Mouse (Mus musculus) forebrain, postnatal 0 days (tissue): ENCODE measurements around the gene Cmtm4. TPM values are rescaled to one million over a fixed set of nuclear protein-coding genes. Genes with fewer than 3 reads are reported as not detected.

Experiments used
- ATAC-seq: fragments of 200-750 bp; cut with Nextera tagmentation; 2 replicates; pipeline ENCODE4 v1.8.0; 2017; ENCODE audit warnings: mild to moderate bottlenecking, moderate library complexity
- DNase-seq: peaks from one replicate; pipeline ENCODE4 v3.0.0-alpha.2; 2015
- H3K27ac ChIP-seq: fragments of 300-500 bp; sonication (generic); 2 replicates; pipeline ENCODE4 v1.5.1; 2014; ENCODE audit warnings: low read depth, mild to moderate bottlenecking, antibody characterized with exemption, low read length, moderate library complexity, mixed read lengths
- H3K27me3 ChIP-seq: fragments of 300-500 bp; sonication (generic); 2 replicates; pipeline ENCODE4 v1.6.1; 2014; ENCODE audit warnings: mild to moderate bottlenecking, low read length, mixed read lengths; ENCODE audit not compliant: insufficient read depth
- H3K36me3 ChIP-seq: fragments of 300-500 bp; sonication (generic); 2 replicates; pipeline ENCODE4 v1.6.1; 2014; ENCODE audit warnings: mild to moderate bottlenecking, moderate library complexity; ENCODE audit not compliant: insufficient read depth
- H3K4me1 ChIP-seq: fragments of 300-500 bp; sonication (generic); 2 replicates; pipeline ENCODE4 v1.6.1; 2014; ENCODE audit warnings: antibody characterized with exemption; ENCODE audit not compliant: insufficient read depth
- H3K4me2 ChIP-seq: fragments of 300-500 bp; sonication (generic); 2 replicates; pipeline ENCODE4 v1.6.1; 2014; ENCODE audit warnings: low read depth, mild to moderate bottlenecking, moderate library complexity
- H3K4me3 ChIP-seq: fragments of 300-500 bp; sonication (generic); 2 replicates; pipeline ENCODE4 v1.5.1; 2014; ENCODE audit warnings: low read depth, low read length, mixed read lengths
- H3K9ac ChIP-seq: fragments of 300-500 bp; sonication (generic); 2 replicates; pipeline ENCODE4 v1.6.1; 2014; ENCODE audit warnings: mild to moderate bottlenecking
- H3K9me3 ChIP-seq: fragments of 300-500 bp; sonication (generic); 2 replicates; pipeline ENCODE4 v1.6.1; 2016; ENCODE audit warnings: low read length
- CTCF ChIP-seq: sonication (generic); IDR thresholded peaks from 2 replicates; pipeline ENCODE4 v1.5.1; 2016; ENCODE audit warnings: antibody characterized with exemption, control low read depth, low read depth
- WGBS: fragments of 180-500 bp; shearing (Covaris S2); extraction: QIAGEN DNeasy Blood & Tissue Kit; methylation state at CpG from one replicate; pipeline ENCODE4 v1.1.7; 2014; 5-methylcytosine and 5-hydroxymethylcytosine counted together
- polyA plus RNA-seq: library from polyadenylated mRNA; unstranded; fragments of >200 nt; fragmentation: Nextera tagmentation; extraction: Ambion mirVana; gene quantifications from 2 replicates; pipeline ENCODE4 v1.2.1, GENCODE M21; 2015
- total RNA-seq: library from RNA; depleted of rRNA; stranded (reverse); fragments of >200 nt; gene quantifications from 2 replicates; pipeline ENCODE4 v1.2.3, GENCODE M21; 2014

The Cmtm4 gene
- total and polyA plus RNA-seq, 2 experiments from 2014 or later = 2.3 to 35.1 TPM

- Histone ChIP-seq H3K27me3 (no peaks in the 10 kb centered on the region), H3K36me3 (no peaks in the 10 kb centered on the region), H3K9me3 (no peaks in the 10 kb centered on the region), H3K9ac (no peak overlapping the region), H3K4me3 (no peak overlapping the region), H3K4me1 (peaks cover 10% of the 10 kb centered on the region), H3K27ac (no peak overlapping the region), H3K4me2 (no peak overlapping the region)
- WGBS = 49% methylated on average over 5 of the region's 5 CpGs
- no peak for TF ChIP-seq CTCF
- DNase-seq (no peak), ATAC-seq (0 out of 2 replicates have a peak, but pooled peaks have one; percentile 9)
Observed at GRCm38 (mm10) chr8:104375959-104376358, 19.6 kb downstream of the Cmtm4 start.

- TF ChIP-seq CTCF = no peak
- ATAC-seq = peak; percentile 15; the same call in 1 of the 2 replicates
- no peaks in the 10 kb centered on the region for H3K27me3 ChIP-seq
- H3K4me1 ChIP-seq = peaks cover 10% of the 10 kb centered on the region
- H3K36me3 ChIP-seq = no peaks in the 10 kb centered on the region
- no peak overlapping the region for H3K4me3 ChIP-seq
- WGBS = 34% methylated on average over 14 of the region's 14 CpGs
- 0 out of 2 replicates have a peak overlapping the region, but pooled peaks have one; percentile 37 for H3K9ac ChIP-seq
- DNase-seq = no peak
- no peaks in the 10 kb centered on the region for H3K9me3 ChIP-seq
- H3K4me2 ChIP-seq = 0 out of 2 replicates have a peak overlapping the region, but pooled peaks have one; percentile 1
- H3K27ac ChIP-seq = no peak overlapping the region
Observed at GRCm38 (mm10) chr8:104374864-104375846, 20.5 kb downstream of the Cmtm4 start.

- no peaks in the 10 kb centered on the region for H3K9me3 ChIP-seq
- H3K4me2 ChIP-seq = no peak overlapping the region
- DNase-seq = no peak
- no peak overlapping the region for H3K4me3 ChIP-seq
- H3K9ac ChIP-seq = no peak overlapping the region
- no peak for TF ChIP-seq CTCF
- no peak overlapping the region for H3K27ac ChIP-seq
- peaks cover 14% of the 10 kb centered on the region for H3K4me1 ChIP-seq
- H3K27me3 ChIP-seq = no peaks in the 10 kb centered on the region
- ATAC-seq = no peak
- WGBS = 57% methylated on average over 11 of the region's 11 CpGs
- H3K36me3 ChIP-seq = no peaks in the 10 kb centered on the region
Observed at GRCm38 (mm10) chr8:104374269-104374668, 21.3 kb downstream of the Cmtm4 start.

- Histone ChIP-seq H3K36me3 (no peaks in the 10 kb centered on the region), H3K4me2 (no peak overlapping the region), H3K9me3 (no peaks in the 10 kb centered on the region), H3K27me3 (no peaks in the 10 kb centered on the region), H3K27ac (no peak overlapping the region), H3K9ac (no peak overlapping the region), H3K4me3 (no peak overlapping the region), H3K4me1 (peaks cover 14% of the 10 kb centered on the region)
- TF ChIP-seq CTCF = peak; percentile 37; the same call in 1 of the 2 replicates
- DNase-seq = no peak
- peak; percentile 23; the same call in 1 of the 2 replicates for ATAC-seq
- 71% methylated on average over 11 of the region's 11 CpGs for WGBS
Observed at GRCm38 (mm10) chr8:104373779-104374178, 21.8 kb downstream of the Cmtm4 start.

- Histone ChIP-seq H3K9me3 (no peaks in the 10 kb centered on the region), H3K36me3 (no peaks in the 10 kb centered on the region), H3K9ac (no peak overlapping the region), H3K4me2 (no peak overlapping the region), H3K27me3 (no peaks in the 10 kb centered on the region), H3K4me1 (peaks cover 20% of the 10 kb centered on the region), H3K4me3 (no peak overlapping the region), H3K27ac (no peak overlapping the region)
- ATAC-seq (no peak), DNase-seq (no peak)
- no peak for TF ChIP-seq CTCF
- 93% methylated on average over 6 of the region's 6 CpGs for WGBS
Observed at GRCm38 (mm10) chr8:104371121-104371520, 24.5 kb downstream of the Cmtm4 start.

GRCm38 (mm10) chr8:104370071-104370470 is 25.5 kb downstream of the Cmtm4 start:
- DNase-seq = no peak
- TF ChIP-seq CTCF = no peak
- WGBS = 48% methylated on average over 6 of the region's 6 CpGs
- peaks cover 13% of the 10 kb centered on the region for H3K4me1 ChIP-seq
- no peaks in the 10 kb centered on the region for H3K36me3 ChIP-seq
- no peak overlapping the region for H3K4me2 ChIP-seq
- no peak overlapping the region for H3K9ac ChIP-seq
- no peaks in the 10 kb centered on the region for H3K9me3 ChIP-seq
- H3K27me3 ChIP-seq = no peaks in the 10 kb centered on the region
- no peak overlapping the region for H3K27ac ChIP-seq
- peak; percentile 28; the same call in 1 of the 2 replicates for ATAC-seq
- no peak overlapping the region for H3K4me3 ChIP-seq

- WGBS = 65% methylated on average over 12 of the region's 12 CpGs
- Histone ChIP-seq H3K27me3 (no peaks in the 10 kb centered on the region), H3K4me3 (no peak overlapping the region), H3K9me3 (no peaks in the 10 kb centered on the region), H3K9ac (no peak overlapping the region), H3K4me1 (0 out of 2 replicates have a peak, but pooled peaks cover 10% of the 10 kb centered on the region), H3K4me2 (0 out of 2 replicates have a peak overlapping the region, but pooled peaks have one; percentile 4), H3K36me3 (no peaks in the 10 kb centered on the region), H3K27ac (peak overlapping the region; percentile 40; the same call in 1 of the 2 replicates)
- TF ChIP-seq CTCF = no peak
- DNase-seq (no peak), ATAC-seq (no peak; the same call in 1 of the 2 replicates)
Observed at GRCm38 (mm10) chr8:104369591-104369990, 26.0 kb downstream of the Cmtm4 start.
